Mouse (Mus musculus) limb, embryonic 14.5 days (tissue): ENCODE measurements at regions not wholly inside any gene's neighbourhood (a gene's known extent, or its start where the extent isn't known, plus 50 kb on each side); places are given as distances from the start of the nearest gene placed in this dataset.

Source experiments
- ATAC-seq: fragments of 200-750 bp; cut with Nextera tagmentation; 2 replicates; pipeline ENCODE4 v1.8.0; 2017; ENCODE audit warnings: low read depth, moderate number of reproducible peaks, moderate TSS enrichment; ENCODE audit not compliant: low FRiP score
- DNase-seq: peaks from one replicate; pipeline ENCODE4 v3.0.0-alpha.2; 2015; ENCODE audit warnings: low spot score
- H3K27ac ChIP-seq: fragments of 300-500 bp; sonication (generic); replicated peaks from 2 replicates; pipeline ENCODE4 v1.5.1; 2014; ENCODE audit warnings: low read depth, mild to moderate bottlenecking, low read length, moderate library complexity, mixed read lengths
- H3K27me3 ChIP-seq: fragments of 300-500 bp; sonication (generic); 2 replicates; pipeline ENCODE4 v1.6.1; 2014; ENCODE audit warnings: low read length, mixed read lengths; ENCODE audit not compliant: control insufficient read depth, insufficient read depth
- H3K36me3 ChIP-seq: fragments of 300-500 bp; sonication (generic); 2 replicates; pipeline ENCODE4 v1.6.1; 2014; ENCODE audit warnings: mild to moderate bottlenecking, low read length, moderate library complexity, mixed read lengths; ENCODE audit not compliant: control insufficient read depth, insufficient read depth
- H3K4me1 ChIP-seq: fragments of 300-500 bp; sonication (generic); 2 replicates; pipeline ENCODE4 v1.6.1; 2014; ENCODE audit warnings: antibody characterized with exemption, low read length, mixed read lengths; ENCODE audit not compliant: control insufficient read depth, insufficient read depth
- H3K4me2 ChIP-seq: fragments of 300-500 bp; sonication (generic); replicated peaks from 2 replicates; pipeline ENCODE4 v1.6.1; 2014; ENCODE audit warnings: low read depth, mild to moderate bottlenecking, low read length, moderate library complexity; ENCODE audit not compliant: severe bottlenecking
- H3K4me3 ChIP-seq: fragments of 300-500 bp; sonication (generic); replicated peaks from 2 replicates; pipeline ENCODE4 v1.5.1; 2014; ENCODE audit warnings: low read length
- H3K9ac ChIP-seq: fragments of 300-500 bp; sonication (generic); 2 replicates; pipeline ENCODE4 v1.6.1; 2014; ENCODE audit warnings: mild to moderate bottlenecking, low read depth, low read length, moderate library complexity; ENCODE audit not compliant: severe bottlenecking
- H3K9me3 ChIP-seq: fragments of 300-500 bp; sonication (generic); 2 replicates; pipeline ENCODE4 v1.6.1; 2016; ENCODE audit warnings: low read length; ENCODE audit not compliant: control insufficient read depth
- POLR2A ChIP-seq: fragments of 200-500 bp; IDR thresholded peaks from 2 replicates; pipeline ENCODE4 v1.8.0; 2012; ENCODE audit warnings: inconsistent platforms, mild to moderate bottlenecking, moderate library complexity, borderline replicate concordance; ENCODE audit not compliant: insufficient read depth, insufficient read length; ENCODE audit errors: extremely low read depth
- WGBS: fragments of 180-500 bp; shearing (Covaris S2); extraction: QIAGEN DNeasy Blood & Tissue Kit; methylation state at CpG from one replicate; pipeline ENCODE4 v1.1.7; 2014; 5-methylcytosine and 5-hydroxymethylcytosine counted together

- Histone ChIP-seq H3K36me3 (no peaks in the 10 kb centered on the region), H3K4me1 (peaks cover 10% of the 10 kb centered on the region), H3K4me2 (no peak overlapping the region), H3K27me3 (no peaks in the 10 kb centered on the region), H3K27ac (no peak overlapping the region), H3K4me3 (no peak overlapping the region), H3K9me3 (no peaks in the 10 kb centered on the region), H3K9ac (no peak overlapping the region)
- WGBS, result 66% methylated on average over 5 of the region's 5 CpGs
- DNase-seq (no peak), ATAC-seq (no peak)
- no peak for TF ChIP-seq POLR2A
Measured at GRCm38 (mm10) chr4:11883295-11883694, 97.8 kb downstream of the Gm10604 start.

GRCm38 (mm10) chr4:11882666-11883065, 98.4 kb downstream of the Gm10604 start:
- WGBS, result 86% methylated on average over 3 of the region's 3 CpGs
- no peak for TF ChIP-seq POLR2A
- ATAC-seq (no peak), DNase-seq (no peak)
- no peak overlapping the region for H3K9ac ChIP-seq
- H3K27me3 ChIP-seq, result no peaks in the 10 kb centered on the region
- no peak overlapping the region for H3K4me2 ChIP-seq
- no peaks in the 10 kb centered on the region for H3K36me3 ChIP-seq
- H3K4me1 ChIP-seq, result peaks cover 10% of the 10 kb centered on the region
- no peak overlapping the region for H3K27ac ChIP-seq
- no peak overlapping the region for H3K4me3 ChIP-seq
- H3K9me3 ChIP-seq, result no peaks in the 10 kb centered on the region

GRCm38 (mm10) chr4:11878638-11879037, 102.4 kb downstream of the Gm10604 start:
- H3K36me3 ChIP-seq, result no peaks in the 10 kb centered on the region
- H3K27me3 ChIP-seq, result no peaks in the 10 kb centered on the region
- no peak for ATAC-seq
- H3K27ac ChIP-seq, result no peak overlapping the region
- WGBS, result 75% methylated on average over 6 of the region's 6 CpGs
- no peak for DNase-seq
- TF ChIP-seq POLR2A, result no peak
- H3K9ac ChIP-seq, result no peak overlapping the region
- H3K4me2 ChIP-seq, result no peak overlapping the region
- no peaks in the 10 kb centered on the region for H3K4me1 ChIP-seq
- no peaks in the 10 kb centered on the region for H3K9me3 ChIP-seq
- no peak overlapping the region for H3K4me3 ChIP-seq

- no peaks in the 10 kb centered on the region for H3K4me1 ChIP-seq
- no peak overlapping the region for H3K27ac ChIP-seq
- no peaks in the 10 kb centered on the region for H3K27me3 ChIP-seq
- TF ChIP-seq POLR2A, result no peak
- no peak for ATAC-seq
- no peak overlapping the region for H3K4me2 ChIP-seq
- DNase-seq, result no peak
- no peak overlapping the region for H3K9ac ChIP-seq
- no peak overlapping the region for H3K4me3 ChIP-seq
- no peaks in the 10 kb centered on the region for H3K9me3 ChIP-seq
- 83% methylated on average over 4 of the region's 4 CpGs for WGBS
- H3K36me3 ChIP-seq, result no peaks in the 10 kb centered on the region
Measured at GRCm38 (mm10) chr4:11877945-11878344, 103.1 kb downstream of the Gm10604 start.

GRCm38 (mm10) chr4:11876009-11876408, 105.1 kb downstream of the Gm10604 start:
- H3K27ac ChIP-seq, result no peak overlapping the region
- TF ChIP-seq POLR2A, result no peak
- H3K4me1 ChIP-seq, result no peaks in the 10 kb centered on the region
- H3K4me2 ChIP-seq, result no peak overlapping the region
- 53% methylated on average over 1 of the region's 1 CpGs for WGBS
- H3K9me3 ChIP-seq, result no peaks in the 10 kb centered on the region
- H3K36me3 ChIP-seq, result no peaks in the 10 kb centered on the region
- no peak for ATAC-seq
- DNase-seq, result no peak
- H3K4me3 ChIP-seq, result no peak overlapping the region
- H3K27me3 ChIP-seq, result no peaks in the 10 kb centered on the region
- no peak overlapping the region for H3K9ac ChIP-seq
